Mouse (Mus musculus): ENCODE results near the gene Fez2. TPM values are rescaled to one million over a fixed set of nuclear protein-coding genes. Genes with fewer than 3 reads are reported as not detected.

Gene Fez2
- polyA plus RNA-seq, 1 experiment from 2014 or later: 51.0 TPM

DNA sequence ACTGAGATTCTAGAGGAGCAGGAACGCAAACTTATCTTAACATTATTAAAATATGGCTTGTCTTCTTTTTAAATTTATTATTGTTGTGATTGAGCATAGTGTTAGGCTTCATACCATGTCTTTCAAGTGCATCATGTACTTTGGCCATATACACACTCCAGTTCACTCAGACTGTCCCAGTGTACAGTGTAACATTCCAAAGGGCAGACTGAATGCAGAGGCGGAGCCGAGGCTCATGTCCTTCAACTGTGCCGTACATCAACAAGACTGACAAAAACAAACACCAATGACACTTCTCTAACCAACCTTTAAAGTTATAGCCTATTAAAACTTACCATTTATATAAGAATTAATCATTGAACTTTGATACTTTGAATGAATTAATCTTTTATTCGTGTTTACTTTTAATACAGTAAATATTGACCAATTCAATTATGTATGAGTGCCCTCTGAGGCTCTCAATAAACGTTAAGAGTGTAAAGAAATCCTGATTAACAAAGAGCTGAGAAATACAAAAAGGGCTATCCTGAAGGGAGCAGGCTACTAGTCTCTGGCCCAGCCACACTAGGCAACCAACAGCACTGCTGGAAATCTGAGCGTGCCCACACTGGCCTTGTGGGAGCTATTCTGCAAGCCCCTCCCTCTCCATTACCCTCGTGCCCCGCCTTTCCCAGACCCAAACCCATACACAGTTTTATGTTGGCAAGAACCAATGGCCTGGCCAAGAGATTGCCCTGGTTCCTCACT is 29.7 kb downstream of the Fez2 start:
- H3K4me2 ChIP-seq (ENCODE audit: low read length): no peak overlapping the region
- H3K4me3 ChIP-seq (replicated peaks; ENCODE audit: low read depth, low read length): no peak overlapping the region
- no peaks in the 10 kb centered on the region for H3K4me1 ChIP-seq (ENCODE audit: control insufficient read depth, insufficient read depth, low read length)
- ATAC-seq (ENCODE audit: low FRiP score, low TSS enrichment) (no peak), DNase-seq (no peak)
- H3K9ac ChIP-seq (replicated peaks; ENCODE audit: low read length): no peak overlapping the region
- H3K9me3 ChIP-seq (ENCODE audit: control insufficient read depth, low read length): no peaks in the 10 kb centered on the region
- no peaks in the 10 kb centered on the region for H3K36me3 ChIP-seq (ENCODE audit: control insufficient read depth, insufficient read depth, low read length)
- no peaks in the 10 kb centered on the region for H3K27me3 ChIP-seq (ENCODE audit: control insufficient read depth, insufficient read depth, low read length)
- H3K27ac ChIP-seq (replicated peaks; ENCODE audit: low read depth, low read length): no peak overlapping the region
- WGBS: 87% methylated on average over 9 of the region's 9 CpGs

DNA sequence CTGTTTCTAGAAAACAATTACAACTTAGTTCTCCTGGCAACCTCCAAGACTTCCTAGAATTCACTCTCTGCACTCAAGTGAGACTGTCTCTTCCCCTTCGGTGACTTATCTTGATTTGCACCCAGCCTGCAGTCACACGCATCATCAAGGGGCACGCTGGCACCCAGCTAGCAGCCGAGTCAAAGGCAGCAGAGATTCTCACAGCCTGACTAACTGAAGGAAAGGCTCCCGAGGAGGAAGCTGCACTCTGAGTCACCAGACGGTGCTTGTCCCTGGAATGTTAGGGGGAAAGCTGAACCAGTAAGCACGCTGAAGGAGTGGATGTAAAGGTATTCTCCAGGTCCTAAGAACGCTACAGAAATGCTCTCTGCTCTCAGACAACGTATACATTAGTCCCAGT is 30.3 kb downstream of the Fez2 start:
- H3K4me3 ChIP-seq (replicated peaks; ENCODE audit: low read depth, low read length): no peak overlapping the region
- 80% methylated on average over 9 of the region's 9 CpGs for WGBS
- no peak overlapping the region for H3K9ac ChIP-seq (replicated peaks; ENCODE audit: low read length)
- H3K9me3 ChIP-seq (ENCODE audit: control insufficient read depth, low read length): no peaks in the 10 kb centered on the region
- no peak for ATAC-seq (ENCODE audit: low FRiP score, low TSS enrichment)
- H3K27me3 ChIP-seq (ENCODE audit: control insufficient read depth, insufficient read depth, low read length): no peaks in the 10 kb centered on the region
- no peak for DNase-seq
- H3K4me2 ChIP-seq (ENCODE audit: low read length): no peak overlapping the region
- H3K27ac ChIP-seq (replicated peaks; ENCODE audit: low read depth, low read length): no peak overlapping the region
- no peaks in the 10 kb centered on the region for H3K36me3 ChIP-seq (ENCODE audit: control insufficient read depth, insufficient read depth, low read length)
- H3K4me1 ChIP-seq (ENCODE audit: control insufficient read depth, insufficient read depth, low read length): no peaks in the 10 kb centered on the region

DNA sequence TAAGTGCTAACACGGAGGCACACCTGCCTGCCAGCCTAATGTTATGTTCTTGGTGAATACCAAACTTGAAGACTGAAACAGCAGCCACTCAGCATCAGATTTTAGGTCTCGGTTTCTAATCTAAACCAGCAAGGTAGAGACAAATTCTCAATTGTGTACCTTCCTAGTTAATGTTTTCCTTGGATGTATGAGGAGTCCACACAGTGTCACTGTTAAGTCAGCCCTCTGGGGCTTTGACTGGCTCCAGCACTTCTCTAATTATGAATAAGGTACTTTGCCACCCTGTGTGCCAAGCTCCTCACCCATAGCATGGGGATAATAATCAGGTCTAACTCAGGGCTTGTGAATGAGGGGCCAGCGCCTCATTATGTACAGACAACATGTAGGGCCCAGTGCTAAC is 35.6 kb downstream of the Fez2 start:
- peaks cover 9% of the 10 kb centered on the region; the same call in 1 of the 2 replicates for H3K36me3 ChIP-seq (ENCODE audit: control insufficient read depth, insufficient read depth, low read length)
- H3K4me1 ChIP-seq (ENCODE audit: control insufficient read depth, insufficient read depth, low read length): no peaks in the 10 kb centered on the region
- no peak overlapping the region for H3K9ac ChIP-seq (replicated peaks; ENCODE audit: low read length)
- WGBS: 93% methylated on average over 3 of the region's 3 CpGs
- no peaks in the 10 kb centered on the region for H3K9me3 ChIP-seq (ENCODE audit: control insufficient read depth, low read length)
- DNase-seq: no peak
- no peak overlapping the region for H3K4me3 ChIP-seq (replicated peaks; ENCODE audit: low read depth, low read length)
- H3K27ac ChIP-seq (replicated peaks; ENCODE audit: low read depth, low read length): no peak overlapping the region
- no peak for ATAC-seq (ENCODE audit: low FRiP score, low TSS enrichment)
- no peaks in the 10 kb centered on the region for H3K27me3 ChIP-seq (ENCODE audit: control insufficient read depth, insufficient read depth, low read length)
- H3K4me2 ChIP-seq (ENCODE audit: low read length): no peak overlapping the region

DNA sequence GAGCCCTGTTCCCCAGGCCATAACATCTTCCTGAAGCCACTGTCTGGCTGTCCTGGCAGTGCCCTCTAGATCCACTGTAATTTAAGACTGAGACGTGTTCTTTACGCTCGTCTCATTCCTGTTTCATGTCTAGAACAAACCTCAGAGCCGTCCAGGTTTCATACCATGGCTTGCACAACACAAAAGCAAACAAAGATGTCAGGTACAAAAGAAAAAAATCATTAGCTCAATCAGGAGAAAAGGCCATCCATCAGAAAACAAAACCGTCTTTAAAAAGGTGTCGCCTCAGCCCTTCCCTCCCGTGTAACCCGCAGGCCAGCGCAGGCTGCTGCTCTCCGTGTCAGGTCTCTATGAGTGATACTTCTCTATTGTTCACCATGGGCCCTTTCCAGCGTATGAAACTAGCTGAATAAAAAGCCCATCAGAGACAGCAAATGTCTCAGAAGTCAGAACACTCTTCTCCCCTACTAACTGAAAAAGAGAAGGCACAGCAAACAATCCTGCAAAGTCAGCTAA is 38.2 kb downstream of the Fez2 start:
- Histone ChIP-seq H3K4me3 (replicated peaks; ENCODE audit: low read depth, low read length) (no peak overlapping the region), H3K9ac (replicated peaks; ENCODE audit: low read length) (no peak overlapping the region), H3K27ac (replicated peaks; ENCODE audit: low read depth, low read length) (no peak overlapping the region), H3K36me3 (ENCODE audit: control insufficient read depth, insufficient read depth, low read length) (peaks cover 9% of the 10 kb centered on the region; the same call in 1 of the 2 replicates), H3K27me3 (ENCODE audit: control insufficient read depth, insufficient read depth, low read length) (no peaks in the 10 kb centered on the region), H3K4me1 (ENCODE audit: control insufficient read depth, insufficient read depth, low read length) (no peaks in the 10 kb centered on the region), H3K4me2 (ENCODE audit: low read length) (no peak overlapping the region), H3K9me3 (ENCODE audit: control insufficient read depth, low read length) (no peaks in the 10 kb centered on the region)
- no peak for DNase-seq
- ATAC-seq (ENCODE audit: low FRiP score, low TSS enrichment): no peak
- 80% methylated on average over 11 of the region's 11 CpGs for WGBS

DNA sequence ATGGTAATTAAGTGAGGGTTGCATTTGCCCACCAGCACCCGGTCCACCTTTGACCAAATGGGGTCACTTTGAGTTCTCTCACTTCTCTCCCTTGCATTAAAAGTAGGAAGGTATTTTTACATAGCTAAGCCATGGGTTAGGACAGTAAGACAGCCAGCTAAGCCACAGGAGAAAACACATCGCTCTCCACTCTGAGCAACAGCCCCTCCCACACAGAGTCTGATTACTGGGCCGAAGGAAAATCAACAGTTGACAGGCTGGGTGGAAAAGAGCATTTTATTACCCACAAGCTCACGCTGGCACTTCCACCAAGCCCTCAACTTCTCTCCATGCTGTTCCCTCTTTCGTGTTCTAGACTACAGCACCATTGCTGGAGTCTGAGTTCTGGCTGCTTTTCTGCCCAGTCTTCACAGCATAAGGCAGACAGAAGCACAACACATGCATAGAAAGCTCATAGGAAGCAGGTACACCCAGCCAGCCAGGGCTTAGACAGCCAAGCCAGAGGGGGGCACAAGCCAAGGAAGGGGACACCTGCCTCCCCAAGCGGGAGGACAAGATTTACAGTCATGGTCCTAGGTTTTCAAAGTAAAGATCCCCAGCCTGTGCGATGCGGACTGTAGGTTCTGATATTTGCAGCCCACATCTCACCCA is 38.7 kb downstream of the Fez2 start:
- H3K27ac ChIP-seq (replicated peaks; ENCODE audit: low read depth, low read length): no peak overlapping the region
- 92% methylated on average over 8 of the region's 8 CpGs for WGBS

DNA sequence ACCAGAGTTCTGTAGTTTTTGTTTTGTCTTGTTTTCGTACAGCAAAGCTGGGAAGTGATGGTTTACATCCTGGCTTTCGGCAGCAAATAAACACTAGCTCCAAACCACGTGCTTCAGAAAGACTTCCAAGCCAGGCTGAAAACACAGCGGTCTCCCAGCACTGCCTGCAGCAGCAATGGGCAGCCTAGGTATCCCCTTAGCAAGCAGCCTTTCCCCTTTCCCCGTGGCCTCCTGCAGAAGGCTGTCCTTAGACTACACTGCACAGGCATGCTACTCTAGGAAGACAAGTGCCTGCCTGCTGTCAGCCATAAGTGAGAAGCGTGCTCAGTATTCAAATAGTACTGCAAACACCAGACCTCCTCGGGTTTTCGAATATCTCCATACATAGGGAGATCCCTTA is 41.4 kb downstream of the Fez2 start:
- Histone ChIP-seq H3K9ac (replicated peaks; ENCODE audit: low read length) (no peak overlapping the region), H3K4me3 (replicated peaks; ENCODE audit: low read depth, low read length) (no peak overlapping the region), H3K27me3 (ENCODE audit: control insufficient read depth, insufficient read depth, low read length) (no peaks in the 10 kb centered on the region), H3K4me1 (ENCODE audit: control insufficient read depth, insufficient read depth, low read length) (no peaks in the 10 kb centered on the region), H3K9me3 (ENCODE audit: control insufficient read depth, low read length) (no peaks in the 10 kb centered on the region), H3K36me3 (ENCODE audit: control insufficient read depth, insufficient read depth, low read length) (peaks cover 19% of the 10 kb centered on the region), H3K4me2 (ENCODE audit: low read length) (no peak overlapping the region), H3K27ac (replicated peaks; ENCODE audit: low read depth, low read length) (no peak overlapping the region)
- ATAC-seq (ENCODE audit: low FRiP score, low TSS enrichment) (no peak), DNase-seq (no peak)
- WGBS: 71% methylated on average over 8 of the region's 8 CpGs

More for the DNA sequence above, 38.7 kb downstream of the Fez2 start:
- Histone ChIP-seq H3K27me3 (ENCODE audit: control insufficient read depth, insufficient read depth, low read length) (no peaks in the 10 kb centered on the region), H3K4me2 (ENCODE audit: low read length) (no peak overlapping the region), H3K9me3 (ENCODE audit: control insufficient read depth, low read length) (no peaks in the 10 kb centered on the region), H3K4me1 (ENCODE audit: control insufficient read depth, insufficient read depth, low read length) (no peaks in the 10 kb centered on the region), H3K9ac (replicated peaks; ENCODE audit: low read length) (no peak overlapping the region), H3K4me3 (replicated peaks; ENCODE audit: low read depth, low read length) (no peak overlapping the region), H3K36me3 (ENCODE audit: control insufficient read depth, insufficient read depth, low read length) (peaks cover 10% of the 10 kb centered on the region)
- ATAC-seq (ENCODE audit: low FRiP score, low TSS enrichment) (no peak), DNase-seq (no peak)

DNA sequence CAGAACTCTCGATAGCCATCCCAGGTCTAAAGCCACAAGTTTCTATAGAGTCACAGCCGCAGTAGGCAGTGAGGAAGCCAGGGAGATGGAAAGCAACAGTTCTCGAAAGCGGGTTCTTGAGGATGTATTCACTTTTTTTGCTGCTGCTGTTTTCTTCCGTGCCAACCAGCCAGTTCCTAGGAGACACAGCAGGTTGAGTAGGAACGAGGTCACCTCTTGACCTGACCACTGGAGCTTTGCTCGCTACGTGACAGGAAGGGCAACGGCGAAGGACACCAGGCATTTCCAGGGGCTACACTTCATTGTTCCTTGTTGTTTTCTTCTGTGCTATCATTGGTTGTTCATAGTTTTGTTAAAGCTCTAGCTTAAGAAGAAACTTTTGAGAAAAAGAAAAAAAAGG is 43.2 kb downstream of the Fez2 start:
- no peaks in the 10 kb centered on the region for H3K4me1 ChIP-seq (ENCODE audit: control insufficient read depth, insufficient read depth, low read length)
- no peaks in the 10 kb centered on the region for H3K9me3 ChIP-seq (ENCODE audit: control insufficient read depth, low read length)
- WGBS: 36% methylated on average over 10 of the region's 10 CpGs
- H3K36me3 ChIP-seq (ENCODE audit: control insufficient read depth, insufficient read depth, low read length): peaks cover 19% of the 10 kb centered on the region
- no peak overlapping the region for H3K9ac ChIP-seq (replicated peaks; ENCODE audit: low read length)
- no peaks in the 10 kb centered on the region for H3K27me3 ChIP-seq (ENCODE audit: control insufficient read depth, insufficient read depth, low read length)
- H3K4me3 ChIP-seq (replicated peaks; ENCODE audit: low read depth, low read length): no peak overlapping the region
- no peak for ATAC-seq (ENCODE audit: low FRiP score, low TSS enrichment)
- no peak overlapping the region for H3K4me2 ChIP-seq (ENCODE audit: low read length)
- no peak overlapping the region for H3K27ac ChIP-seq (replicated peaks; ENCODE audit: low read depth, low read length)
- DNase-seq: no peak

DNA sequence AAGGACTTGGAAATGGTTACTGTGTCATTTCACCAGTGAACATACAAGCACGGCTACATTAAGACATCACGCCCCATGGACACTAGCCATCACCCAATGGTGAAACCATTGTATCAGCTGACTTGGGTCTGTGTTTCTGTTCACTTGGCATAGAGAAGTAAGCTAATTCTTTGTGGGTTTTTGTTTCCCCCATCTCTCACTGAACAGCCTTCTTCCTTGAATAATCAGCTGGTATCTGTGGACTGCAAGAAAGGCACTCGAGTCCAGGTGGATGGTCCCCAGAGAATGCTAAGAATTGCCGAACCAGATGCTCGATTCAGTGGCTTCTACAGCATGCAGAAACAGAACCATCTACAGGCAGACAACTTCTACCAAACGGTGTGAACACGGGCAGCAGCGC is 44.1 kb downstream of the Fez2 start:
- Histone ChIP-seq H3K27ac (replicated peaks; ENCODE audit: low read depth, low read length) (no peak overlapping the region), H3K9me3 (ENCODE audit: control insufficient read depth, low read length) (no peaks in the 10 kb centered on the region), H3K4me2 (ENCODE audit: low read length) (no peak overlapping the region), H3K4me1 (ENCODE audit: control insufficient read depth, insufficient read depth, low read length) (no peaks in the 10 kb centered on the region), H3K27me3 (ENCODE audit: control insufficient read depth, insufficient read depth, low read length) (no peaks in the 10 kb centered on the region), H3K36me3 (ENCODE audit: control insufficient read depth, insufficient read depth, low read length) (peaks cover 19% of the 10 kb centered on the region), H3K9ac (replicated peaks; ENCODE audit: low read length) (no peak overlapping the region), H3K4me3 (replicated peaks; ENCODE audit: low read depth, low read length) (no peak overlapping the region)
- ATAC-seq (ENCODE audit: low FRiP score, low TSS enrichment) (no peak), DNase-seq (no peak)
- WGBS: 93% methylated on average over 8 of the region's 8 CpGs

DNA sequence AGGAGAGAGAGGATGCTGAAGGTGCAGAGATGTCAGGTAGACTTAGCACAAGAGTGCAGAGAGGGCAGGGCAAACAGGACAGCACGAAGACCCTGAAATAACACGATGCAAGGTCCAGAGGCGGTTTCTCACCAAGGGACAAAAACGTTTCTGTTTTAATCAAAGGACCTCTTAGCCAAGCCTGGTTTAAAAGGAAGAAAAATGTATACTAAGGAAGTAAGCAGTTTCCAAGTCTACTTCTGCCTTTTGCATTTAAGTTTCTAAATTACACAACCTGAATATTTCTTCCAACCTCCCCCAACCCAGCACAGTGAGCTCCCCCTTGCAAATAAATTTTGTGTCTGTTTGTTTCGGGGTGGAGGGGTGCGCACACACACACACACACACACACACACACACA is 44.8 kb downstream of the Fez2 start:
- H3K4me2 ChIP-seq (ENCODE audit: low read length): no peak overlapping the region
- H3K4me3 ChIP-seq (replicated peaks; ENCODE audit: low read depth, low read length): no peak overlapping the region
- peaks cover 13% of the 10 kb centered on the region for H3K36me3 ChIP-seq (ENCODE audit: control insufficient read depth, insufficient read depth, low read length)
- H3K9me3 ChIP-seq (ENCODE audit: control insufficient read depth, low read length): no peaks in the 10 kb centered on the region
- ATAC-seq (ENCODE audit: low FRiP score, low TSS enrichment): no peak
- no peak overlapping the region for H3K27ac ChIP-seq (replicated peaks; ENCODE audit: low read depth, low read length)
- no peak for DNase-seq
- H3K27me3 ChIP-seq (ENCODE audit: control insufficient read depth, insufficient read depth, low read length): no peaks in the 10 kb centered on the region
- no peaks in the 10 kb centered on the region for H3K4me1 ChIP-seq (ENCODE audit: control insufficient read depth, insufficient read depth, low read length)
- no peak overlapping the region for H3K9ac ChIP-seq (replicated peaks; ENCODE audit: low read length)
- WGBS: 93% methylated on average over 6 of the region's 6 CpGs
